Mouse (Mus musculus) adrenal gland, postnatal 4 days (tissue): ENCODE measurements at regions not wholly inside any gene's neighbourhood (a gene's known extent, or its start where the extent isn't known, plus 50 kb on each side); places are given as distances from the start of the nearest gene placed in this dataset.
A peak's percentile ranks its signal among the peaks of the same experiment; 100 is the strongest.

Experiments used
- DNase-seq, 2 experiments: peaks; one replicate each; pipeline ENCODE4 v3.0.0; 2021 to 2022; ENCODE audit warnings: low spot score in 2 of 2, mixed read lengths in 2 of 2

DNA sequence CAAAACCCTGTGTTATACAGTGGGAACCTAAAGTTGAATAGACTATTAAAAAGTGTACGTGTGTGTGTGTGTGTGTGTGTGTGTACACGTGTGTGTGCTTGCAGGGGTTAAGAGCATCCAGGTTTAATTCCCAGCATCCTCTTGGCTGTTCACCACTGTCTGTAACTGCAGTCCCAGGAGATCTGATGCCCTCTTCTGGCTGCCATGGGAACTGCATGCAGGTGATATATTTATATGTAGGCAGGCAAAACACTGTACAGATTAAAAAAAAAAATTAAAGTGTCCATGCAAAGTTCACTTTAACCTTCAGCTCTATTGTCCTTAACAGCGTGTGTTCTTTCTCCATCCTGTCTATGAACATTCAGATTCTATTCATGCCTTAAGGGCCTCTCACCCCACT, 454.1 kb downstream of the Rnf144b start:
- no peak for DNase-seq

DNA sequence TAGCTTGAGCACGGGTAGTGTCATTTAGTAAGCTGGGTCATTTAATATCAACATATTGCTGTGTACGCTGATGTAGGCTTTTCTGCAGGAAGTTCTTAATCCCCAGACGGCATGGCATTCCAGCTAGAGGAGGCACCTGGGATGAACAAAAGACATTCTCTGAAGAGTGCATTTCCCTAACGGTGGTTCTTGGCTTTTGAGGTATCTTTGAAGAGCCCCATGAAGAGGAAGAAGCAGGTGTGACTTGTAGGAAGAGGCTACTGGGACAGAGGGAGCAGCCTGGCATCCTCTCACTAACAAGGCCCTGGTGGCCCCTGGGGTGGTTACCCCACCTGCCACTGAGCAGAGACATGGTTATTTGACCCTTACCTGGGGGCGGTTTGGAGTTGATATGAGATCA, 457.7 kb downstream of the Rnf144b start:
- no peak for DNase-seq

DNA sequence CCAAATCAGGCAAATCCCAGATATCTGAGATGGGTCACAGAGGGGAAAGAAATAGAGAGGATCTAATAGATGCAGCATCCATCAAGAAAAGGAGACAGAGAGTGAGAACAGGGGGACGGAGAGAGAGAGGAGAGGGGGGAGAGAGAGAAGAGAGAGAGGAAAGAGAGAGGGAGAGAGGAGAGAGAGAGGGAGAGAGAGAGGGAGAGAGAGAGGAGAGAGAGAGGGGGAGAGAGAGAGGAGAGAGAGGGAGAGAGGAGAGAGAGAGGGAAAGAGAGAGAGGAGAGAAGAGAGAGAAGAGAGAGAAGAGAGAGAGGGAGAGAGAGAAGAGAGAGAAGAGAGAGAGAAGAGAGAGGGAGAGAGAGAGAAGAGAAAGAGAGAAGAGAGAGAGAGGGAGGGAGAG, 462.7 kb downstream of the Rnf144b start:
- no peak for DNase-seq

DNA sequence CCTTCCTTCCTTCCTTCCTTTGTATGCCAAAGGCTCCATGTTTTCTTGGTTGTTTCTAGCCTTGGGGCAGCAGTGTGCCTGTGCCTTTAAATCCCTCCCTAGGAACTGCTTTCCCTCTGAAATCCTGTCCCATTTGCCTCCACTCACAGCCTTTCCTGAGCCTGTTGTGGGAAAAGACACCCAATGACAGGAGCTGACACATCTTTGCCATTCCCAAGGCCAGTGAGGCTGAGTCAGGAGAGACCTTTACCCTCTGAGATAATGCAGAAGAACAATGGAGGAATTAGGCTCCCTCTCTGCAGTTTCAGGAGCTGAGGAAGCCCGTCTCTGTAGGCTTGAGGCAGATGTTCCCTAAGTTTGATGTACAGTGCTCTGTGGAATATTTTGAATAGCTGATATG, 480.2 kb downstream of the Rnf144b start:
- DNase-seq, result no peak

DNA sequence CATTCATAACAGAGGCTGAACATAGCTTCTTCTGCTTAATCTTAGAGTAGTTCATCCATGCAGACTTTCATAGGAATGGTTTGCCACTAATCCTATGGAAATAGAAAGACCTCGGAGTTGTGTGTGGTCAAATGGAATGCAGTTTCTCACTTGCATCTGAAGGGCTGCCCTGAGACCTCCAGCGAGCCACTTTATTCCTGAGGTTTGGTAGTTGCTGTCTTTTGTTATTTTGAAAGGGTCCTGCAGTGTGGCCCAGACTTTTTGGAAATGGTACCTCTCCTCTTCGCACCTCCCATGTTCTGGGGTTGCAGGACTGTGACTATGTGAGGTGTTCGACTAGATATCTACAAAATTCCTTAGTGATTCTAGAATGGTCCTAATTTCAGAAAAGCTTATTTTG, 489.0 kb downstream of the Rnf144b start:
- DNase-seq, result no peak

DNA sequence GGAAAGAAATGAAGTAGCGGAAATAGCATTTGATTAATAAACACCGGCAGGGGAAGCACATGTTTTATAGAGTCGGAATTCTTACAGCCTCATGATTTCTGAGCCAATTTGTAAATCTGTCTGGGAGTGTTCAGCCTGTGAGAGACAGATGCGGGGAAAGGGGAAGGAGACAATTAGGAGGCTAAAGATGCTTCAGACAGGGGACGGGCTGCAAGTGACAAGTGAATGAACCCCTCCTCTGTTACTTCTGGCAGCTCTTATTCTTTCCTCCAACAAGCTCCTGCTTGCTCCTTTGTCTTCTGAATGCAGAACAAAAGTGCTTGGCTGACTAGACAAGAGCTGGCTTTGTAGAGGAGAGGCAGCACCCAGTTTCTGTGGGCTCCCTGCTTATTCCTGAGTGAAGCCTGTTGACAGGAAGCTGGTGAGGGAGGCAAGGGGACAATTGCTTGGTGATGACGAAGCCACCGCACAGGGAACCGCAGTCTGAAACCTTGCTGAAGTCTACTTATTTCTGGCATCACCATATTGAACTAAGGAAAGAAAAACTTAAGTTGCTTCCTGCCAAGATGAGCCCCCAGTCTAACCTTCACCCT, 514.2 kb downstream of the Rnf144b start:
- no peak for DNase-seq

DNA sequence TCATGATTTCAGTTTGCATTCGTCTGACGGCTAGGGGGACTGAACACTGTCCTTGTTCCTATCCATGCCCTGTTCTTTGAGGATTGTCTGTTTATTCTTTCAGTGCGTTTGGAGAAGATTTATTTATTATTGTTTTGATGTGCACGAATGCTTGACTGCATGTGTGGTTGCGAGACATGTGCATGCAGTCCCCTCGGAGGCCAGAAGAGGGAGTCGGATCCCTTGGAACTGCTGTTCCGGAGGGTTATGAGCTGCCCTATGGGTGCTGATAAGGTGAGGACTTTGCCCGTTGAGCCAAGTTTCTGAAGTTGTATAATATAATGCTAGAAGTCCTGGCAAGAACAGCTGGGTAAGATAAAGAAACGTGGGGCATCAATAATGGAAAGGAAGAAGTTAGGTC, 519.9 kb downstream of the Rnf144b start:
- DNase-seq, result no peak

DNA sequence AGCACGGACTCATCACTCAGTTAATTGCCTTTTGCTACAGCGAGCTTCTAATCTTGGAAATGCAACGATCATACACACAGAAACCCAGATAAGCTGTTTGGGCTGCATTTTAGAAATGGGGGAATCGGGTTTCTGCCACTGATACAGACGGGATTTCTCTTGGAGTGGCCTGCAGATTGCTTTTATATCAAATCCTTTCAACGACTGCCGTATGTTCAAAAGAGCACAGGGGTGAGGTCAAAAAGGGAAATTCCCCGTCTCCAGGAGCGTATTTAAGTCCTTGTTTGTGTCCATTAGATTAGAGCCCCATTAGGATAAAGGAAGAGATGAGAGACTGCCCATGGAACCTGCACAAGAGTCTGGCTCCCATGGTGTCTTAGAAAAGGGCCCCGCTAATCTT, 522.6 kb downstream of the Rnf144b start:
- no peak for DNase-seq

DNA sequence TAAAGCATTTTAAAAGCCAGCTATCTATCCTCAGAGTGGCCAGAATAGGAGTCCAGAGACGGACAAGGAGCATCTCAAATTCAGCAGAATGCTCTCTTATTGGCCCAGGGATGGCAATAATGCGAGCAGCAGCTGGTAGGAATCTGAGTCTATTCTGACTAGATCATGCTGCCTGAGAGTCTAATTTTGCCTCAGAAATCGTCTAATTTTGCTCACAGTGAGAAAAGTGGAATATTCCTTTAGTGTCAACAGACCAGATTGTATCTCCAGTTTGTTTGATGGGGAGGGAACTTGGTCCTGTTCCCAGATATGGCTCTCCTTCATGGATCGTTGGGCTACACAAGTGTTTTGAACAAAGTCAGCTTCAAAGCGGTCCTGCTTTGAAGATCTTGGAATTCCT, 525.2 kb downstream of the Rnf144b start:
- no peak for DNase-seq

DNA sequence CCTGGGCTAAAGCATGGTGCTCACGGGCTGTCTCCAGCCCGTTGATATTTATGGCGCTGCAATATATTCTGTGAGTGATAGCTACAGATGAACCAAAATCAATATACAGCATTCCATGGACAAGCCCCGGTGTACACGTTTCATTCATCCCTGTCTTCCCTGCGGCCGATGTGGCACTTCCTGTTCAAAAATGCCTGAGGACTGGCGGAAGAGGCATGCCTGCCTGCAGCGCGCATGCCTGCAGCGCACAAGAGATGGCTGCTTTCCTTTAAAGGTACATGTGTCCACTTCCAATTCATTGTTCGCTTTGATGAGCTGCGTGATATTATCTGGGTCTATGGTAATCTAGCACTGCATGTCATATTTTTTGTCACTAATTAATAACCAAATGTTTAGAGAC, 527.6 kb downstream of the Rnf144b start:
- DNase-seq, result no peak

DNA sequence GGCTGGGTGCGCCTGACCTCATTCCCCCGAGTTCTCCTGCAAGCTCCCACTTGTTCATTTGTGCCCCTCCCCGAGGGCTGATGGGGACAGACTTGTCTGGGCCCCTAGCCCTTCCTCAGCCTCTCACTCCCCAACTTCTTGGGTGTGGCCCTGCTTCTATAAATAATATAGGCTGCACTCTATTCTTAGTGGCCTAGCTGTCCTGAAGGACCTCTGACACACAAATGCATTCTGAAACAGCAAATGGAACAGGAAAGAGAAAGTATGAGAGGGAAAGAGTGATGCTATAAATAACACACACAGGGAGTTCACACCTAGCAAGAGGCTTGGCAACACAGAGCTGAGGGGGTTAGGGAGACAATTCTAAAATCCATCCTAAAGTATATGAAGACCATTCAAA, 544.0 kb downstream of the Rnf144b start:
- DNase-seq, result no peak

DNA sequence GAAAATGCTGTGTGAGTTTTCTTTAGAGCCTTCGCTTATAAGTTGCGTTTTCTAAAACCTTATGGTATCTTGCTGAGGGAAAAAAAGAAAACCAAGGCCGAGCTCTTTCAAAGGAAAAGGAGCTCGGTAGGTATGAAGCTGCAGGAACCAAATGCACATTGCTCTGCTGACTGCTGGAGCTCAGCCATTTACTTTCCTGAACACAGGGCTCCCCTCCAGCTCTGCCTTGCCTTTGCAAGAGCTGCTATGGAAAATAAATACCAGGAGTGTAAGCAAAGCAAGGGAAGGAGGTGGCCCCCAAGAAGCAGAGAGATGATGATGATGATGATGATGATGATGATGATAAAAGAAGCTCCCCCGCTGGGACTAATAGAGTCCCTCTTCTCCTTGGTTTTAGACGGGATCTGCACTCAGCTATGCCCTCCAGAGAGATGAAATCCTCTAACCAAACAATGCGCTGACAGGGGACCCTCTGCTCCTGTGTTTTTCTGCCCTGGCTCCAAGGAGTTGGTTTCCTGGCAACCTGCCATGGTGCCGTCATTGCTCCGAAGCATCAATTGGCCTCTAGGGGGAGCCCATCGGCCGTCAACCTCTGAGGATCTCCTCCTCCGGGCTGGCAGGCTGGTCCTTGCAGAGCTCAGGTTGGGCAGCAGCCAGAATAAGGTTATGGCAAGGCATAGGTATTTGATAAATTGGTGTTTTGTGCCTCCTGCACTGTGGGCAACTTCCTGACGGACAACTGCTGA, 544.7 kb downstream of the Rnf144b start:
- DNase-seq, result peak; percentile 81 to 86

DNA sequence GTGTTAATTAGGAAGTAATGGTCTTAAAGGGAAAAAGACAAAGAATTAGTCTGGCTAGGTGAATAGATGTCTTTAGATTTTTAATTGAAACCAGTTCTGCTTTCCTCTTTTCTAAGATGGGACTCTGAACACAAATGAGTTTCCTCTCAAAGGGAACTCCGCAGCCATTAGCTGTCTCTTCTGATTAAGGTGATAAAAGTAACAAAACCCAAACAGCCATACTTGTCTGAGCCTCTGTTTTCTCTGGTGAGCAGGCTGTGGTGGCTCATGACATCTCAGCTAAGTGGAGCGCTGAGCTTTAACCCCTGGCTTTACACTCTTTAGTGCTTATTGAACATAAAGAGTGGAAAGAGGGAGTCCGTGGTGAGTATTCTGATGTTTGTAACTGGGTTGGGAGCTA, 565.7 kb downstream of the Rnf144b start:
- no peak for DNase-seq

DNA sequence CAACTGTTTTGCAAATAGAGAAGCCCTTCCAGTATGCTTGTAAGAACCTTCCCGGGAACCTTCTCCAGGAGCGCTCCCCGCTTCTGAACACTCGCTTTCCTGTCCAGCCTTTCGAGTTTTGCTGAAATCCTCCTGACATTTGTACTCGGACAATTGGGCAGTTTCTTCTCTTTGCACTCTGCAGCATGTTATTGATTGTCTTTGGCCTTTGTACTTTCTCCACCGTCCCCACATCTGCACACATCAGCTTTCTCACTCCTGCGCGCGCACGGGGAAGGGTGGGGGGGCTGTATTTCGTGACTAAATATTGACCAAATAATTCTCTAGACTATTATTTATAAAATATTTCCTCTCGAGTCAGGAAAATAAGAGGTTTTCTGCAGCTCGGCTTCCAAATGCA, 567.2 kb upstream of the Id4 start:
- no peak for DNase-seq

DNA sequence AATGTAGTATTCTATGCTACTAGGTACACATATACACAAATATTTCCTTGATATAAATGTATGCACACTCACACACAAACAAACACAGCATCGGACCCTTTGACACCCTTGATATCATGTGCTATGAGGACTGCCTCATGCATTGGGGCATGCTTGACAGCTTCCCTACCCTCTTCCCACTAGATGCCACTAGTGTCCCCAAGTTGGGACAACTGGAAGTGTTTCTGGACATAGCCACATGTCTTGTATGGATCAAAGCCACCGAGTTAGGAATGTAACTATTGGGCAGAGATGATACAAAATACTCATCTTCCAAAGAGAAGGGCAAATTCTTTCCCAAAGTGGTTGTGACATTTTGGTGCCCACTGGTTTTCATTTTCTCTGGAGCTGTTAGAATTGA, 565.2 kb upstream of the Id4 start:
- no peak for DNase-seq

DNA sequence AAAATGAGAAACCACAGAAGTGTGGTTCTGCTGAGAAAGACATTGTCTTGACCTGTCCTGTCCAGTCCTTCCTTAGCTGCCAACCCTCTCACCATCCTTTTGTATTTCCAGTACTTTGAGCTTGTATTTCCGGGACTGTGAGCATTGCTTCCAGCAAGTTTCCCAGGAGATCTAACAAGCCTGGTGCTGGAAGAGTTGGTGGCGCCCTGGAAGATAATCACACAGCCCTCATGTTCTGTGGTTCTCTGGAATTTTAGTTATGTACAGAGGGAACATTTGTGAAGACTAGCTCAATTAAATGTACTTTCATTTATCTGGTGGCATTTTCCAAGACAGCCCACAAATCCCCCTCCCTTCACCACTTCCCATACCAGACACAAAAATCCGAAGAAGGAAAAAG, 560.5 kb upstream of the Id4 start:
- no peak for DNase-seq

DNA sequence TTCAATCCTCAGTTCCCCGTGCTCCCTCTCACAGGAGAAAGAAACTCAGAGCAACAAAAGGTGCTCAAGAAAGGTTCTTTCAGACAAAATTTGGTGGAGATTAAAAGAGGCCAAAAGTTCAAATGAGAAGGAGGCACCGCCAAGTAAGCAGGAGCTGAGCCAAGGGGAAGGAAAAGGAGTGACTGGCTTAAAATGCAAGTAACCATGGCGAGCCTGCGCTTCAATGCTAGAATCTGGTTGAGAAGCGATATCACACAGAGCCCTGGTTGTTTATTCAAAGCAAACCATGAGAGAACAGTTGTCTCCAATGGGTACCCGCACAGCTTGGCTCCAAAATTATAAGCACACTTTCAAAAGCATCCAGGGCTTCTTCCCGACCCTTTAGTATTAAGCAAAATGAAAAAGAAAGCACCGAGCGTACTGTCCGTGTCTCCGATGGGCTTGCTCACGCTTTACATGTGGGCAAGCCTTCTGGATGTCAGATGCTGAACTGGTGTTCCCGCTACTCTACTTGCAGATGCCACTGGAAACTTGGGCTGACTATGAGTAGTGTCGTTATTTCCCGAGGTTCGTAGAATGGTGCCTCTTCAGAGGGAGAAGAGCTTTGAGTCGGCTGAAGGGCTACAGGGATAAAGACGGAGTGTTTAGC, 552.9 kb upstream of the Id4 start:
- DNase-seq, result no peak

DNA sequence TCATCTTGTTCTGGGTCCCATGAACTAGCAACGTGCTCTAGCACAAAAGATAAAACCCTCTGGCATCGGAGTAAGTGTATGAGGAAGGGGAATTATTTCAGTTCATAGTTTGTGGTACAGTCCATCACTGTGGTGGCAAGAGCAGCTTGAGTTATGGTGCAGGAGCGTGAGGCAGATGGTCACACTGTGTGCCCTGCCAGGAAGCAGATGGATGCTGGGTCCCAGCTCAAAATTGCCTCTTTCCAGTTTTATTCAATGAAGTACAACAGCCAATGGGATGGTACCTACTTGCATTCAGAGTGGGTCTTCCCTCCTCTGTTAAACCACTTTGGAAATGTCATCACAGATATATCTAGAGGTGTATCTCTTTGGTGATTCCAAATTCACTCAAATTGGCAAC, 551.7 kb upstream of the Id4 start:
- no peak for DNase-seq

DNA sequence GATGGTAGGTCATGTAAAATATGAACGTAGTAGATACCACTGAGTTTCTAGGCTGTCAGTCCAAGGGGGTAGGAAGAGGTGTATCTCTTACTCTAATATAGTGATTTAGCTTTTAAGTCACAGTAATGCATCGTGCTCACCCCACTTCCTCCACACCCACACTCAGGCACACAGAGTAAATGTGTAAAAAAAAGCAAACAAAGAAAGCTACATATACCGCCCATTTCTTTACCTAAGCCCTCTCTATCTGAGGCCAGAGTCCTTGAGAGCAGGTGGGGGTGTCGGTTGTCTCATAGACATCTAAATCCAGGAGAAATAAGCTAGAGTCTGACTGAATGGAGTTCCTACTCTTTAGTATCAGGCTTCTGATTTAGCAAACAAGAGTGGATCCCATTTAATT, 548.5 kb upstream of the Id4 start:
- DNase-seq, result no peak

DNA sequence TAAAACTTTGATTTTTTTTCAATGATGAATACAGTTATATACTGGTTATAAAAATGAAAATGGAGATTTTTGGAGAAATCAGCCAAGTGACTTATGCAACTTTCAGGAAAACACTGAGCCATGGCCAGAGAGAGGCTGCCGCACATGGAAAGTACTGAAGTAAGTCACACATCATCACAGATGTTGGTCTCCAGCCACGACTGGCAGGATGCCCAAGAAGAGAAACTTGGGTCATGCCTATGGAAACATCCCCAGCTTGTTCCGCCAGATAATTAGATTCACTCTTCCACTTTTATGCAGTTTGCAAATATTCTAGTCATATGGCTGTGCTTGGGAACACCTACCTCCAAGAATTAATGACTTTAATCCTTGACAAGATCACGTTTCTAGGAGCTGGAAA, 544.8 kb upstream of the Id4 start:
- DNase-seq, result no peak

DNA sequence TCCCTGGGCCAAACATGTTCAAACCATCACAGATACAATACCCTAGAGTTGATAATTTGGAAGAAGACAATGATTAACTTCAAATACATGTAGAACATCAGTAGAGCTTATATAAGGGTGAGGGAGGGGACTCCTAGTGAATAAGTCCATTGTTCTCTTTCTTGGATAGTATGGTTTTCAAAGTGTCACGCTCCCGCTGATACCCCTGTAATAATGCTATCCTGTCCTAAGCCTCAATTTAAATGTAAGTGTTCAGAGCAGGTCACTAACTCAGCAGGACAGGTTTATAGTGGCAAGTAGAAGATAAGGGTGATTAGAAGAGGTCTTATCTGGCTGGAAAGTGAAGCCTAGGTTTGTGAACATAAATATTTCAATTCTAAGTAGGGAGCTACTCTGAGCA, 540.4 kb upstream of the Id4 start:
- DNase-seq, result no peak

DNA sequence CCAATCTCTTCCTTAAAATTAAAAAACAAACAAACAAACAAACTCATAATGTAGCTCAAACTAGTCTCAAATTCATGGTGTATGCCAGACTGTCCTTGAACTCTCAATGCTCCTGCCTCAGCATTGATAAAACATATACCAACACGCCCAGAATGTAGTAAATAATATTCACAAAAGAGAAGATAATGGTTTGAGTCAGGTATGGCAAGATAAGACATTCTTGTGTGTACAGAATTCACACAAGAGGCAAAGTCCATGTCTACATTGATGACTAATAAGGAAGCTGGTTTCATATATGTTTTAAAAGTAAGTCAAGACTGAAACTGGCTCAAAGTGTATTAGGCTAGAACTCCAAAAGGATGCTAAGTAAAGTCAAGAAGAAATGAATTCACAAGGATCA, 526.6 kb upstream of the Id4 start:
- DNase-seq, result no peak
